Mouse (Mus musculus): ENCODE measurements around the gene A630089N07Rik. TPM values are rescaled to one million over a fixed set of nuclear protein-coding genes. Genes with fewer than 3 reads are reported as not detected.

The A630089N07Rik gene
- polyA plus RNA-seq, 1 experiment, result 2.5 TPM

GRCm38 (mm10) chr16:97957626-97958025, 124.6 kb downstream of the A630089N07Rik start:
- H3K27ac ChIP-seq (ENCODE audit: control insufficient read depth, insufficient read depth, low read depth, low read length, poor library complexity), result no peak overlapping the region
- H3K4me1 ChIP-seq (ENCODE audit: control insufficient read depth, insufficient read depth, low read length), result peaks cover 2% of the 10 kb centered on the region; the same call in 1 of the 2 replicates
- TF ChIP-seq POLR2A (IDR thresholded peaks at IDR 0.05; ENCODE audit: borderline replicate concordance, control insufficient read depth, low read depth, low read length) (no peak), CTCF (IDR thresholded peaks at IDR 0.05; ENCODE audit: control insufficient read depth, insufficient read depth, low read length) (no peak)
- no peak overlapping the region for H3K4me3 ChIP-seq (replicated peaks; ENCODE audit: control insufficient read depth, low read depth, low read length)

- WGBS, result 87% methylated on average over 2 of the region's 2 CpGs
- no peak overlapping the region for H3K4me3 ChIP-seq (replicated peaks; ENCODE audit: control insufficient read depth, low read depth, low read length)
- peaks cover 4% of the 10 kb centered on the region; the same call in 1 of the 2 replicates for H3K4me1 ChIP-seq (ENCODE audit: control insufficient read depth, insufficient read depth, low read length)
- TF ChIP-seq POLR2A (IDR thresholded peaks at IDR 0.05; ENCODE audit: borderline replicate concordance, control insufficient read depth, low read depth, low read length) (no peak), CTCF (IDR thresholded peaks at IDR 0.05; ENCODE audit: control insufficient read depth, insufficient read depth, low read length) (no peak)
- no peak overlapping the region for H3K27ac ChIP-seq (ENCODE audit: control insufficient read depth, insufficient read depth, low read depth, low read length, poor library complexity)
These were observed 126.2 kb downstream of the A630089N07Rik start for GRCm38 (mm10) chr16:97956011-97956410.

DNA sequence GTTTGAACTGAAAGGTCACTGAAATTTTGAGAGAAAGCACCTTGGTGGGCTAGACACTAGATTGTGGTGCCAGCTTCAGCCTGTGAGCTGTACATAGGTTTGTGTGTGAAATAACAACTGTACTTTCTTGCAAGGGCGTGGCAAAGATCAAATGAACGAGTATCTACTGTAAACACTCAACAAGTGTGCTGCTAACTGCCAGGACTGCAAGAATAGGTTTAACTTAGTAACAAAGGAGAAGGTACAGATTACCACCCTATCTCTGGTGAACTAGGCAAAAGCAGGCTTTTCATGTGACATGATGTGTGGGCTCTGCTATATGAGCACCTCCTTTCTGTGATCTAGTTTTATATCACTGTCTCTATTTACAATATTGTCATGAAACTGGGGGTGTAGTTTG, 128.9 kb downstream of the A630089N07Rik start:
- no peak overlapping the region for H3K4me3 ChIP-seq (replicated peaks; ENCODE audit: control insufficient read depth, low read depth, low read length)
- WGBS, result 70% methylated on average over 2 of the region's 2 CpGs
- no peak for TF ChIP-seq POLR2A (IDR thresholded peaks at IDR 0.05; ENCODE audit: borderline replicate concordance, control insufficient read depth, low read depth, low read length)
- no peak for TF ChIP-seq CTCF (IDR thresholded peaks at IDR 0.05; ENCODE audit: control insufficient read depth, insufficient read depth, low read length)
- H3K4me1 ChIP-seq (ENCODE audit: control insufficient read depth, insufficient read depth, low read length), result peaks cover 4% of the 10 kb centered on the region; the same call in 1 of the 2 replicates
- no peak overlapping the region for H3K27ac ChIP-seq (ENCODE audit: control insufficient read depth, insufficient read depth, low read depth, low read length, poor library complexity)

GRCm38 (mm10) chr16:97952801-97953200, 129.4 kb downstream of the A630089N07Rik start:
- WGBS, result 66% methylated on average over 9 of the region's 9 CpGs
- Histone ChIP-seq H3K4me1 (ENCODE audit: control insufficient read depth, insufficient read depth, low read length) (peaks cover 4% of the 10 kb centered on the region; the same call in 1 of the 2 replicates), H3K4me3 (replicated peaks; ENCODE audit: control insufficient read depth, low read depth, low read length) (no peak overlapping the region), H3K27ac (ENCODE audit: control insufficient read depth, insufficient read depth, low read depth, low read length, poor library complexity) (peak overlapping the region; percentile 31; the same call in 1 of the 2 replicates)
- TF ChIP-seq POLR2A (IDR thresholded peaks at IDR 0.05; ENCODE audit: borderline replicate concordance, control insufficient read depth, low read depth, low read length) (no peak), CTCF (IDR thresholded peaks at IDR 0.05; ENCODE audit: control insufficient read depth, insufficient read depth, low read length) (no peak)

DNA sequence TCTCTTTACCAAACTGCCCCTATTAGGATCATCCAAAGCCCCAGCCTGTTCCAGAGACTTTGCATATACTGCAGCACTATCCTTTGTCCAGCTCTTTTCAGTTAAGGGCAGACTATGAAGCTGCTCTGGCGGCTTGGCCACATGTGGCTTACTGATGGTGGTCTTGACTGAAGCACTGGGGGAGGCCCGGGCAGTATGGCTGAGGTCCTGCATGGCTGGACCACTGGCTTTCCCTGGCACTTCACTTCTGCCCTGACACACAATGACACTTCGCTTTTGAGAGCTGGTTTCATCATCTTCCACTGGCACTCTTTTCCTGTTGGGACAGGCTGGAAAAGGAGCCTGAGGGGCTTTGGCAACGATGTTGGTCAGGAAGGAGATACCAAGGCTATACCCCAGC, 129.9 kb downstream of the A630089N07Rik start:
- 65% methylated on average over 4 of the region's 4 CpGs for WGBS
- peaks cover 4% of the 10 kb centered on the region; the same call in 1 of the 2 replicates for H3K4me1 ChIP-seq (ENCODE audit: control insufficient read depth, insufficient read depth, low read length)
- peak overlapping the region; percentile 31; the same call in 1 of the 2 replicates for H3K27ac ChIP-seq (ENCODE audit: control insufficient read depth, insufficient read depth, low read depth, low read length, poor library complexity)

More for the DNA sequence above, 129.9 kb downstream of the A630089N07Rik start:
- TF ChIP-seq POLR2A (IDR thresholded peaks at IDR 0.05; ENCODE audit: borderline replicate concordance, control insufficient read depth, low read depth, low read length) (no peak), CTCF (IDR thresholded peaks at IDR 0.05; ENCODE audit: control insufficient read depth, insufficient read depth, low read length) (no peak)
- H3K4me3 ChIP-seq (replicated peaks; ENCODE audit: control insufficient read depth, low read depth, low read length), result no peak overlapping the region

Other genes with a start within 250 kb of the A630089N07Rik start
- 3.3 and 9.9 TPM in 2 replicates for gene Prdm15, start 230.6 kb downstream of the A630089N07Rik start, polyA plus RNA-seq (2011; ENCODE audit: insufficient read depth, insufficient read length, low replicate concordance, missing spikeins)
- 5.7 and 7.1 TPM in 2 replicates for gene C2cd2, start 119.9 kb downstream of the A630089N07Rik start, polyA plus RNA-seq (2011; ENCODE audit: insufficient read depth, insufficient read length, low replicate concordance, missing spikeins)
- gene Zbtb21, start 119.8 kb downstream of the A630089N07Rik start, polyA plus RNA-seq (2011; ENCODE audit: insufficient read depth, insufficient read length, low replicate concordance, missing spikeins), result 3.9 and 13.8 TPM in 2 replicates
- gene B230307C23Rik, start 85.1 kb downstream of the A630089N07Rik start, polyA plus RNA-seq (2011; ENCODE audit: insufficient read depth, insufficient read length, low replicate concordance, missing spikeins), result 7.1 and 13.6 TPM in 2 replicates